Mouse (Mus musculus) erythroid progenitor cell, adult 5-6 weeks (primary cell): ENCODE data around the gene Retreg1. TPM values are rescaled to one million over a fixed set of nuclear protein-coding genes. Genes with fewer than 3 reads are reported as not detected.
"Not testable (repeated sequence)": the region's sequence is repeated elsewhere in the genome, so short reads cannot be mapped to it uniquely, and the experiment has no call there.

Source experiments
- ATAC-seq: replicated peaks from 2 replicates; pipeline ENCODE4 v1.8.0; 2016; ENCODE audit warnings: moderate number of reproducible peaks, mild to moderate bottlenecking, moderate TSS enrichment, inconsistent platforms; ENCODE audit not compliant: poor library complexity, low FRiP score, severe bottlenecking
- total RNA-seq, 2 experiments: library from RNA; stranded (forward) in 1 of 2; stranded (reverse) in 1 of 2; fragments of 150-400 nt in 1 of 2; fragments of 186-747, 209-891 nt in 1 of 2; gene quantifications; 2 replicates each; pipeline versions ENCODE4 v1.2.3 to v1.2.4; 2015 to 2017; ENCODE audit warnings: low replicate concordance in 2 of 2

Retreg1 gene
- total RNA-seq, 2 experiments from 2014 or later: 13.4 to 25.6 TPM

GRCm38 (mm10) chr15:25974352-25974751, 131.4 kb downstream of the Retreg1 start:
- no peak for ATAC-seq

- no peak for ATAC-seq
These were observed 132.8 kb downstream of the Retreg1 start for GRCm38 (mm10) chr15:25975810-25976209.

- not testable (repeated sequence) for ATAC-seq
These were observed 140.6 kb downstream of the Retreg1 start for GRCm38 (mm10) chr15:25983614-25984013.

- ATAC-seq: peak; percentile 99
These were observed 141.2 kb downstream of the Retreg1 start, which contains the start of gene Zfp622 for GRCm38 (mm10) chr15:25984067-25984733. Gene Zfp622, plus strand, starts transcription at chr15:25984366.

- peak; percentile 21; the same call in 1 of the 2 replicates for ATAC-seq
These were observed 141.9 kb downstream of the Retreg1 start for GRCm38 (mm10) chr15:25984734-25985492.

- ATAC-seq: 0 out of 2 replicates have a peak, but pooled peaks have one; percentile 52
These were observed 150.2 kb downstream of the Retreg1 start for GRCm38 (mm10) chr15:25992992-25993727.

GRCm38 (mm10) chr15:25995521-25995920, 152.5 kb downstream of the Retreg1 start:
- no peak for ATAC-seq

- not testable (repeated sequence) for ATAC-seq
These were observed 156.6 kb downstream of the Retreg1 start for GRCm38 (mm10) chr15:25999545-25999944.

- no peak for ATAC-seq
These were observed 165.6 kb downstream of the Retreg1 start for GRCm38 (mm10) chr15:26008621-26009020.

GRCm38 (mm10) chr15:26012891-26013290, 169.9 kb downstream of the Retreg1 start:
- ATAC-seq: no peak

- no peak for ATAC-seq
These were observed 173.1 kb downstream of the Retreg1 start for GRCm38 (mm10) chr15:26015979-26016665.

GRCm38 (mm10) chr15:26021721-26022120, 178.7 kb downstream of the Retreg1 start:
- no peak for ATAC-seq

- no peak for ATAC-seq
These were observed 179.7 kb downstream of the Retreg1 start for GRCm38 (mm10) chr15:26022636-26023035.

Other genes starting within 250 kb of the Retreg1 start
- 4.7 and 8.4 TPM in 2 replicates for gene Myo10, start 220.7 kb upstream of the Retreg1 start, total RNA-seq (2015; ENCODE audit: low replicate concordance)
- 2.2 and 7.9 TPM in 2 replicates for gene Myo10, start 220.7 kb upstream of the Retreg1 start, total RNA-seq (2017; ENCODE audit: low replicate concordance)
- gene Zfp622, start 141.2 kb downstream of the Retreg1 start, total RNA-seq (2015; ENCODE audit: low replicate concordance): 2.9 and 16.8 TPM in 2 replicates
- 25.9 and 26.9 TPM in 2 replicates for gene Zfp622, start 141.2 kb downstream of the Retreg1 start, total RNA-seq (2017; ENCODE audit: low replicate concordance)